Mouse (Mus musculus): ENCODE measurements around the gene Cep135.

- TF ChIP-seq CTCF (IDR thresholded peaks at IDR 0.05; ENCODE audit: extremely low read depth, insufficient read length, insufficient replicate concordance, low read depth, low read length) (no peak), POLR2A (IDR thresholded peaks at IDR 0.05; ENCODE audit: low read depth, low read length) (no peak)
These were observed 92.5 kb downstream of the Cep135 start for GRCm38 (mm10) chr5:76680959-76681358.

Measured in small intestine, adult 2 months (tissue).